Mouse (Mus musculus) layer of hippocampus, adult 9-10 months (tissue): ENCODE measurements around the gene Usp12.
A peak's percentile ranks its signal among the peaks of the same experiment; 100 is the strongest.

Experiments used
- DNase-seq: peaks from one replicate; pipeline ENCODE4 v3.0.0; 2022; ENCODE audit warnings: low spot score

The Usp12 gene

GRCm38 (mm10) chr5:146794853-146795252 is at the start of gene Usp12:
Gene Usp12, minus strand, starts transcription at chr5:146795006.
- peak; percentile 86 for DNase-seq

- DNase-seq = no peak
These were observed 49.6 kb upstream of the Usp12 start for GRCm38 (mm10) chr5:146844301-146844941.

- DNase-seq = no peak
These were observed 47.2 kb upstream of the Usp12 start for GRCm38 (mm10) chr5:146841996-146842395.

- DNase-seq = no peak
These were observed 46.5 kb upstream of the Usp12 start for GRCm38 (mm10) chr5:146841301-146841700.

GRCm38 (mm10) chr5:146840422-146840821 is 45.6 kb upstream of the Usp12 start:
- no peak for DNase-seq

- no peak for DNase-seq
These were observed 45.0 kb upstream of the Usp12 start for GRCm38 (mm10) chr5:146839760-146840159.

GRCm38 (mm10) chr5:146838836-146839648 is 44.2 kb upstream of the Usp12 start:
- no peak for DNase-seq

GRCm38 (mm10) chr5:146837967-146838720 is 43.3 kb upstream of the Usp12 start:
- DNase-seq = no peak

GRCm38 (mm10) chr5:146834959-146835358 is 40.2 kb upstream of the Usp12 start:
- DNase-seq = no peak

- DNase-seq = no peak
These were observed 38.9 kb upstream of the Usp12 start for GRCm38 (mm10) chr5:146833673-146834201.

GRCm38 (mm10) chr5:146832769-146833448 is 38.1 kb upstream of the Usp12 start, which contains the start of gene Rpl21:
Gene Rpl21, plus strand, starts transcription at chr5:146832890.
- DNase-seq = peak; percentile 93

GRCm38 (mm10) chr5:146832435-146832768 is 37.6 kb upstream of the Usp12 start:
- no peak for DNase-seq

- DNase-seq = no peak
These were observed 34.7 kb upstream of the Usp12 start for GRCm38 (mm10) chr5:146829528-146829927.

- no peak for DNase-seq
These were observed 28.2 kb upstream of the Usp12 start for GRCm38 (mm10) chr5:146823005-146823404.

- DNase-seq = no peak
These were observed 24.3 kb upstream of the Usp12 start for GRCm38 (mm10) chr5:146818906-146819623.

GRCm38 (mm10) chr5:146817583-146817982 is 22.8 kb upstream of the Usp12 start:
- no peak for DNase-seq

- DNase-seq = no peak
These were observed 20.6 kb upstream of the Usp12 start for GRCm38 (mm10) chr5:146815394-146815793.

GRCm38 (mm10) chr5:146813421-146813820 is 18.6 kb upstream of the Usp12 start:
- DNase-seq = no peak

- no peak for DNase-seq
These were observed 18.1 kb upstream of the Usp12 start for GRCm38 (mm10) chr5:146812866-146813265.

- DNase-seq = no peak
These were observed 15.1 kb upstream of the Usp12 start for GRCm38 (mm10) chr5:146809951-146810350.

- DNase-seq = no peak
These were observed 11.2 kb upstream of the Usp12 start for GRCm38 (mm10) chr5:146806004-146806430.
